Mouse (Mus musculus) CH12.LX (cell line): ENCODE data around the gene Zc3h7b. TPM values are rescaled to one million over a fixed set of nuclear protein-coding genes. Genes with fewer than 3 reads are reported as not detected.

ENCODE experiments used
- DNase-seq: peaks from one replicate; pipeline ENCODE4 v3.0.0-alpha.2; 2013; ENCODE audit errors: extremely low read depth
- H3K27ac ChIP-seq: 2 replicates; pipeline ENCODE4 v1.5.1; 2012; ENCODE audit warnings: low read depth, mild to moderate bottlenecking, control low read depth, moderate library complexity; ENCODE audit not compliant: insufficient read depth
- H3K27me3 ChIP-seq: replicated peaks from 2 replicates; pipeline ENCODE3; 2012; ENCODE audit warnings: inconsistent platforms
- H3K36me3 ChIP-seq, 2 experiments: replicated peaks in 1 of 2; 2 replicates each; pipeline versions ENCODE3 to v1.6.1; 2012; ENCODE audit warnings: inconsistent platforms in 1 of 2, low read length in 1 of 2, mild to moderate bottlenecking in 1 of 2, mixed read lengths in 1 of 2, moderate library complexity in 1 of 2; ENCODE audit not compliant: control insufficient read depth in 1 of 2, insufficient read depth in 1 of 2
- H3K4me1 ChIP-seq, 2 experiments: 2 replicates each; pipeline ENCODE4 v1.6.1; 2012; ENCODE audit warnings: inconsistent platforms in 1 of 2, moderate library complexity in 1 of 2; ENCODE audit not compliant: insufficient read depth in 2 of 2, control insufficient read depth in 1 of 2
- H3K4me2 ChIP-seq: 2 replicates; pipeline ENCODE4 v1.6.1; 2012; ENCODE audit warnings: low read depth, mild to moderate bottlenecking, control low read depth; ENCODE audit not compliant: poor library complexity, insufficient read depth, severe bottlenecking
- H3K4me3 ChIP-seq, 3 experiments: fragments of 150-350 bp in 1 of 3; sonication (generic) in 1 of 3; replicated peaks in 1 of 3; 2 replicates each; pipeline versions ENCODE3 to v1.5.1; 2011 to 2012; ENCODE audit warnings: low read depth in 2 of 3, low read length in 2 of 3, mild to moderate bottlenecking in 2 of 3, moderate library complexity in 2 of 3, control low read depth in 1 of 3, improper control_type of control experiment in 1 of 3, inconsistent platforms in 1 of 3, mixed read lengths in 1 of 3; ENCODE audit not compliant: poor library complexity in 1 of 3
- H3K79me2 ChIP-seq: replicated peaks from 2 replicates; pipeline ENCODE4 v1.6.1; 2012; ENCODE audit warnings: mild to moderate bottlenecking, moderate library complexity; ENCODE audit not compliant: control insufficient read depth, poor library complexity, insufficient read depth, severe bottlenecking; ENCODE audit errors: extremely low read depth
- H3K9ac ChIP-seq: 2 replicates; pipeline ENCODE4 v1.6.1; 2012; ENCODE audit warnings: low read depth, mild to moderate bottlenecking, control low read depth, moderate library complexity; ENCODE audit not compliant: insufficient read depth
- H3K9me3 ChIP-seq: replicated peaks from 2 replicates; pipeline ENCODE3; 2012; ENCODE audit warnings: low read length, inconsistent platforms, mixed read lengths
- CHD1 ChIP-seq: IDR thresholded peaks from 2 replicates; pipeline ENCODE4 v1.6.1; 2012; ENCODE audit warnings: low read depth, low read length, improper control_type of control experiment, inconsistent platforms
- CTCF ChIP-seq, 2 experiments: IDR thresholded peaks in 1 of 2; conservative IDR thresholded peaks in 1 of 2; 2 replicates each; pipeline ENCODE4 v1.5.1; 2011 to 2012; ENCODE audit warnings: low read depth in 2 of 2, low read length in 2 of 2, improper control_type of control experiment in 1 of 2, inconsistent platforms in 1 of 2, mild to moderate bottlenecking in 1 of 2, moderate library complexity in 1 of 2
- E2F4 ChIP-seq: IDR thresholded peaks from 2 replicates; pipeline ENCODE4 v1.6.1; 2011; ENCODE audit warnings: low read depth, low read length, improper control_type of control experiment; ENCODE audit not compliant: insufficient replicate concordance
- EP300 ChIP-seq: IDR thresholded peaks from 2 replicates; pipeline ENCODE4 v1.6.1; 2011; ENCODE audit warnings: low read length, improper control_type of control experiment
- ETS1 ChIP-seq: conservative IDR thresholded peaks from 2 replicates; pipeline ENCODE4 v1.6.1; 2012; ENCODE audit warnings: low read depth, mild to moderate bottlenecking, inconsistent platforms, low read length, improper control_type of control experiment, moderate library complexity
- IRF4 ChIP-seq: IDR thresholded peaks from 2 replicates; pipeline ENCODE4 v1.6.1; 2014; ENCODE audit warnings: low read depth, mild to moderate bottlenecking, inconsistent platforms, low read length, improper control_type of control experiment
- JUND ChIP-seq: conservative IDR thresholded peaks from 2 replicates; pipeline ENCODE4 v1.6.1; 2011; ENCODE audit warnings: low read depth, low read length, improper control_type of control experiment
- MAX ChIP-seq: IDR thresholded peaks from 2 replicates; pipeline ENCODE4 v1.6.1; 2011; ENCODE audit warnings: low read length, improper control_type of control experiment
- MXI1 ChIP-seq: IDR thresholded peaks from 2 replicates; pipeline ENCODE4 v1.6.1; 2011; ENCODE audit warnings: mild to moderate bottlenecking, low read depth, low read length, improper control_type of control experiment
- MYC ChIP-seq: IDR thresholded peaks from 2 replicates; pipeline ENCODE4 v1.6.1; 2011; ENCODE audit warnings: low read depth, mild to moderate bottlenecking, improper control_type of control experiment, low read length
- POLR2A ChIP-seq: IDR thresholded peaks from 2 replicates; pipeline ENCODE4 v1.6.1; 2011; ENCODE audit warnings: low read depth, mild to moderate bottlenecking, improper control_type of control experiment, low read length
- SIN3A ChIP-seq: IDR thresholded peaks from 2 replicates; pipeline ENCODE4 v1.6.1; 2012; ENCODE audit warnings: low read length, improper control_type of control experiment, inconsistent platforms
- SMC3 ChIP-seq: IDR thresholded peaks from 2 replicates; pipeline ENCODE4 v1.6.1; 2011; ENCODE audit warnings: low read depth, low read length, improper control_type of control experiment
- TBP ChIP-seq: conservative IDR thresholded peaks from 2 replicates; pipeline ENCODE4 v1.6.1; 2011; ENCODE audit warnings: low read depth, low read length, improper control_type of control experiment
- UBTF ChIP-seq: IDR thresholded peaks from 2 replicates; pipeline ENCODE4 v1.6.1; 2012; ENCODE audit warnings: low read depth, mild to moderate bottlenecking, inconsistent platforms, low read length, improper control_type of control experiment, moderate library complexity
- ZC3H11A ChIP-seq: IDR thresholded peaks from 2 replicates; pipeline ENCODE4 v1.6.1; 2012; ENCODE audit warnings: low read depth, mild to moderate bottlenecking, inconsistent platforms, low read length, improper control_type of control experiment
- ZNF384 ChIP-seq: IDR thresholded peaks from 2 replicates; pipeline ENCODE4 v1.6.1; 2012; ENCODE audit warnings: low read depth, low read length, improper control_type of control experiment, inconsistent platforms
- dilution Hi-C: fragments of 300-500 bp; cut with MboI; formaldehyde crosslinking; loops from 2 replicates; pipeline ENCODE4 v1.14.3; 2020; ENCODE audit warnings: low sequenced_read_pairs; ENCODE audit not compliant: extremely low pct_unique_long_range_greater_than_20kb, extremely low pct_ligation_motif_present
- in situ Hi-C: fragments of 300-500 bp; cut with MboI; formaldehyde crosslinking; loops from 3 replicates; pipeline ENCODE4 v1.14.3; 2019; ENCODE audit warnings: low sequenced_read_pairs, low pct_ligation_motif_present, low pct_unique_long_range_greater_than_20kb, mixed read lengths
- polyA plus RNA-seq: library from polyadenylated mRNA; unstranded; fragments of >175 nt; gene quantifications from 2 replicates; pipeline ENCODE4 v1.2.1, GENCODE M21; 2012; ENCODE audit warnings: low read depth; ENCODE audit not compliant: insufficient read length
- total RNA-seq, 2 experiments: library from RNA; depleted of rRNA; stranded (reverse); fragments of 300-350 nt in 1 of 2; fragments of >200 nt in 1 of 2; gene quantifications; 2 replicates each; pipeline ENCODE4 v1.2.3; 2012 to 2014

Zc3h7b gene
- total and polyA plus RNA-seq, 3 experiments: 8.4 to 43.1 (median 19.7) TPM

DNA sequence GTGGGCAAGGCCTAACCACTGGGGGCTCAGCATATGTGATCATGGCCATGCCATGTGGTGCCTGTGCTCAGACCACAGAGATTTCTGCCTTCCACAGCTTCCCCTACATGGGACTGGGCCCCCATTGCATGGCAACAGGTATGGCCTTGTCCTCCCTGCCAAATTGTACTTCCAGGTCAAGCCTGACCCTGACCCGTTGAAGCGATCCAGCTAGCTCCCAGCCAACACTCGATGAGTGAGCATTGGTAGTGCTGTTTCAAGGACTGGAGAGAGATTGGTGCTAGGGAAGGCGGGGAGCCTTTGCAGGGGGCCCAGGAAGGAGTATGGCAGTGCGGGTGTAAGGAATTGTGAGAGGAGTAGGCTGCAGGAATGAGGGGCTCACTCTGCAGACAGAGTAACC, 21.6 kb downstream of the Zc3h7b start:
- DNase-seq: no peak

DNA sequence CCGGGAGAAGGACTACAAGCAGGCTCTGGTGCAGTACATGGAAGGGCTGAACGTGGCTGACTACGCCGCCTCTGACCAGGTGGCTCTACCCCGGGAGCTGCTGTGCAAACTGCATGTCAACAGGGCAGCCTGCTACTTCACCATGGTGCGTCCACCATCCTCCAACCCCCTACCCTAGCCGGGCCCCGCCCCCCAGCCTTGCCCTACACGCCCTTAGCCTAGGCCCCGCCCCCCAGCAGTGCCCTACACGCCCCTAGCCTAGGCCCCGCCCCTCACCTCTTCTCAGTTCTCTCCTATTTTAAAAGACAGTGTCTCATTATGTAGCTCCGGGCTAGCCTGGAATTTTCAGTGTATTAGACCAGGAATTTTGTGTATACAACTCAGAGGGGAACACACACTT, 24.2 kb downstream of the Zc3h7b start:
- dilution Hi-C loops: no loop called here
- Histone ChIP-seq H3K4me2 (no peak overlapping the region), H3K4me3 (no peak overlapping the region), H3K79me2 (no peaks in the 10 kb centered on the region), H3K9me3 (peaks cover 4% of the 10 kb centered on the region), H3K9ac (no peak overlapping the region), H3K36me3 (peaks cover 46 to 79% of the 10 kb centered on the region in 2 experiments), H3K27me3 (no peaks in the 10 kb centered on the region), H3K27ac (no peak overlapping the region), H3K4me1 (peaks cover 0 to 5% of the 10 kb centered on the region in 2 experiments; a peak in 1 of 4 replicates)
- no peak for DNase-seq
- no peak for TF ChIP-seq E2F4
- no peak for TF ChIP-seq EP300
- no peak for TF ChIP-seq ZNF384
- TF ChIP-seq ZC3H11A: no peak
- in situ Hi-C loops: no loop called here

More for the DNA sequence above, 21.6 kb downstream of the Zc3h7b start:
- no peak overlapping the region for H3K27ac ChIP-seq
- in situ Hi-C loops (no loop called here), dilution Hi-C loops (no loop called here)
- TF ChIP-seq TBP: no peak
- TF ChIP-seq CHD1: no peak
- no peaks in the 10 kb centered on the region for H3K79me2 ChIP-seq
- peaks cover 24 to 65% of the 10 kb centered on the region in 2 experiments for H3K36me3 ChIP-seq
- H3K9me3 ChIP-seq: peaks cover 7% of the 10 kb centered on the region
- peaks cover 0 to 12% of the 10 kb centered on the region in 2 experiments; a peak in 1 of 4 replicates for H3K4me1 ChIP-seq
- no peak overlapping the region for H3K4me3 ChIP-seq
- H3K9ac ChIP-seq: no peak overlapping the region
- H3K27me3 ChIP-seq: no peaks in the 10 kb centered on the region
- no peak overlapping the region for H3K4me2 ChIP-seq

DNA sequence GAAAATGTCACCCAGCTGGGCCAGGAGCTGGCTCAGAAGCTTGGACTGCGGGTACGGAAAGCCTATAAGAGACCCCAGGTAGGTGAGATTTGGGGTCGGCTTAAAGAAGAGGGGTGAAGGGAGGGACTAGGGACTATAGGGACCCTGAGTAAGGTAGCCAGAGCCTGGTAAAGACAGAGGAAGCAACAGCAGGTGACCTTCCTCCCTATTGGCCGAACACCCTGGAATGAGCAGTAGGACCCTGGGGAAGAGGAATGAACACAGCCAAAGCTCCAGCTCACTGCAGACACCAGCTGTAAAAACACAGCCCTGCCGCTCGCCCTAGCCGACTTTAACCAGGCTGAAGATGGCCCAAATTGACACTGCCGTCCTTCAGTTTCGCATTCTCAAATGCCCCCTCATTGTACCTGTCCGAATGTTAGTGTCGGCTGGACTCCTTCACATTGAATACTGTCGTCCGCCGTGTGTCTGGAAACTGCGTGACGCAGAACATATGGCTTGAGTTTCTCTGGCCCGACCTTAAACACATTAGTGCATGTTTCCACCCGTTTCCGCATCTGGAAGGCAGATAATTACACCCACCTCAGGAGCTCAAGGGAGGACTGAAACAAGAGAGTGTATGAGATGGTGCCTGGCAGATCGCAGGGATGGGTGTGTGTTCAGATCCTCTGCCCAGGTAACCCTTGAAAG, 27.7 kb downstream of the Zc3h7b start:
- dilution Hi-C loops: no loop called here
- Histone ChIP-seq H3K4me2 (no peak overlapping the region), H3K9ac (no peak overlapping the region), H3K79me2 (no peaks in the 10 kb centered on the region), H3K27ac (no peak overlapping the region), H3K4me1 (peaks cover 0 to 4% of the 10 kb centered on the region in 2 experiments; a peak in 2 of 4 replicates), H3K9me3 (peaks cover 4% of the 10 kb centered on the region), H3K36me3 (peaks cover 72 to 91% of the 10 kb centered on the region in 2 experiments), H3K27me3 (no peaks in the 10 kb centered on the region), H3K4me3 (no peak overlapping the region)
- DNase-seq: no peak
- in situ Hi-C loops: no loop called here
- TF ChIP-seq SMC3 (no peak), IRF4 (no peak), MAX (no peak), SIN3A (no peak), ETS1 (no peak), MXI1 (no peak), JUND (no peak), UBTF (no peak), CHD1 (no peak), POLR2A (no peak), MYC (no peak), CTCF (conservative IDR thresholded peaks at IDR 0.05 in 1 of 2, IDR thresholded peaks at IDR 0.05 in 1 of 2; ENCODE audit: low read depth in 2 of 2, low read length in 2 of 2) (no peak)
